Mouse (Mus musculus): Measurements from ENCODE around the gene Vps25. TPM values are rescaled to one million over a fixed set of nuclear protein-coding genes. Genes with fewer than 3 reads are reported as not detected.

Vps25 gene
- polyA plus RNA-seq (2021; fragmentation: Nextera tagmentation) = 180 and 205 TPM in 2 replicates
- long read RNA-seq, experiment 1, transcript Vps25-201 (6 exons, 615 nt) = minor isoform, 5 of 112 reads
- long read RNA-seq, experiment 1, transcript Vps25-205 (5 exons, 790 nt) = minor isoform, 13 of 112 reads
- long read RNA-seq, experiment 1, transcript Vps25-202 (6 exons, 1,106 nt) = major isoform, 92 of 112 reads
- long read RNA-seq, experiment 1, partial matches to known transcripts = 0 of 112 reads
- long read RNA-seq, experiment 1, other reads (novel, unspliced or antisense) = 2 of 112 reads
- long read RNA-seq, experiment 2, transcript Vps25-205 (5 exons, 790 nt) = minor isoform, 18 of 92 reads
- long read RNA-seq, experiment 2, transcript Vps25-202 (6 exons, 1,106 nt) = major isoform, 66 of 92 reads
- long read RNA-seq, experiment 2, transcript Vps25-204 (6 exons, 876 nt) = minor isoform, 5 of 92 reads
- long read RNA-seq, experiment 2, partial matches to known transcripts = 0 of 92 reads
- long read RNA-seq, experiment 2, other reads (novel, unspliced or antisense) = 0 of 92 reads

GRCm38 (mm10) chr11:101253613-101254389, at the start of gene Vps25:
Gene Vps25 (plus strand): TSS chr11:101253707.

GRCm38 (mm10) chr11:101226065-101226701, 27.3 kb upstream of the Vps25 start, which contains the start of gene Ezh1:
Gene Ezh1 (minus strand): TSS chr11:101226463.

GRCm38 (mm10) chr11:101245855-101246701, 7.4 kb upstream of the Vps25 start, which contains the start of gene Ramp2:
Gene Ramp2 (plus strand): TSS chr11:101246028.

GRCm38 (mm10) chr11:101259948-101260825, 6.7 kb downstream of the Vps25 start, which contains the start of gene Wnk4:
Gene Wnk4 (plus strand): TSS chr11:101260567.

GRCm38 (mm10) chr11:101278223-101279192, 25.0 kb downstream of the Vps25 start, which contains the start of the genes Cntd1 and Coa3:
Gene Cntd1 (plus strand): TSS chr11:101279012.
Gene Coa3 (minus strand): TSS chr11:101279114.

GRCm38 (mm10) chr11:101302004-101302798, 48.7 kb downstream of the Vps25 start, which contains the start of gene Becn1:
Gene Becn1 (minus strand): TSS chr11:101302286.

Other genes with a start within 250 kb of the Vps25 start
- 149 and 167 TPM in 2 replicates for gene Atp6v0a1, start 244.3 kb upstream of the Vps25 start, polyA plus RNA-seq (2021; fragmentation: Nextera tagmentation)
- 9.6 and 12.1 TPM in 2 replicates for gene Naglu, start 183.7 kb upstream of the Vps25 start, polyA plus RNA-seq (2021; fragmentation: Nextera tagmentation)
- gene Hsd17b1, start 175.3 kb upstream of the Vps25 start, polyA plus RNA-seq (2021; fragmentation: Nextera tagmentation) = not detected in 2 replicates
- 35.8 and 36.1 TPM in 2 replicates for gene Coasy, start 171.1 kb upstream of the Vps25 start, polyA plus RNA-seq (2021; fragmentation: Nextera tagmentation)
- 63.4 and 67.0 TPM in 2 replicates for gene Mlx, start 166.4 kb upstream of the Vps25 start, polyA plus RNA-seq (2021; fragmentation: Nextera tagmentation)
- gene Psmc3ip, start 158.3 kb upstream of the Vps25 start, polyA plus RNA-seq (2021; fragmentation: Nextera tagmentation) = 5.3 and 6.0 TPM in 2 replicates
- 7.9 and 8.1 TPM in 2 replicates for gene Retreg3, start 133.8 kb upstream of the Vps25 start, polyA plus RNA-seq (2021; fragmentation: Nextera tagmentation)
- 52.5 and 59.1 TPM in 2 replicates for gene Tubg1, start 133.8 kb upstream of the Vps25 start, polyA plus RNA-seq (2021; fragmentation: Nextera tagmentation)
- gene Tubg2, start 97.8 kb upstream of the Vps25 start, polyA plus RNA-seq (2021; fragmentation: Nextera tagmentation) = 49.2 and 55.2 TPM in 2 replicates
- gene Cntnap1, start 83.2 kb upstream of the Vps25 start, polyA plus RNA-seq (2021; fragmentation: Nextera tagmentation) = 14.1 and 15.8 TPM in 2 replicates
- 2.0 and 3.2 TPM in 2 replicates for gene Plekhh3, start 82.4 kb upstream of the Vps25 start, polyA plus RNA-seq (2021; fragmentation: Nextera tagmentation)
- 0.23 and 0.53 TPM in 2 replicates for gene Ccr10, start 78.3 kb upstream of the Vps25 start, polyA plus RNA-seq (2021; fragmentation: Nextera tagmentation)
- gene Ezh1, start 27.2 kb upstream of the Vps25 start, polyA plus RNA-seq (2021; fragmentation: Nextera tagmentation) = 30.9 and 32.5 TPM in 2 replicates
- 78.1 and 88.2 TPM in 2 replicates for gene Ramp2, start 7.7 kb upstream of the Vps25 start, polyA plus RNA-seq (2021; fragmentation: Nextera tagmentation)
- 1.1 and 1.8 TPM in 2 replicates for gene Wnk4, start 6.9 kb downstream of the Vps25 start, polyA plus RNA-seq (2021; fragmentation: Nextera tagmentation)
- 0.13 and 0.14 TPM in 2 replicates for gene Cntd1, start 25.3 kb downstream of the Vps25 start, polyA plus RNA-seq (2021; fragmentation: Nextera tagmentation)
- gene Coa3, start 25.4 kb downstream of the Vps25 start, polyA plus RNA-seq (2021; fragmentation: Nextera tagmentation) = 427 and 478 TPM in 2 replicates
- gene Becn1, start 48.6 kb downstream of the Vps25 start, polyA plus RNA-seq (2021; fragmentation: Nextera tagmentation) = 197 and 208 TPM in 2 replicates
- gene Psme3, start 62.5 kb downstream of the Vps25 start, polyA plus RNA-seq (2021; fragmentation: Nextera tagmentation) = 16.3 and 17.7 TPM in 2 replicates
- 0.21 and 0.29 TPM in 2 replicates for gene Aoc2, start 71.4 kb downstream of the Vps25 start, polyA plus RNA-seq (2021; fragmentation: Nextera tagmentation)
- 0.08 and 0.16 TPM in 2 replicates for gene Aoc3, start 76.9 kb downstream of the Vps25 start, polyA plus RNA-seq (2021; fragmentation: Nextera tagmentation)
- gene G6pc, start 113.9 kb downstream of the Vps25 start, polyA plus RNA-seq (2021; fragmentation: Nextera tagmentation) = not detected in 2 replicates
- 87.9 and 90.1 TPM in 2 replicates for gene Aarsd1, start 163.9 kb downstream of the Vps25 start, polyA plus RNA-seq (2021; fragmentation: Nextera tagmentation)
- 7.8 and 8.1 TPM in 2 replicates for gene Gm27029, start 171.1 kb downstream of the Vps25 start, polyA plus RNA-seq (2021; fragmentation: Nextera tagmentation)
- gene Rundc1, start 171.4 kb downstream of the Vps25 start, polyA plus RNA-seq (2021; fragmentation: Nextera tagmentation) = 19.2 and 22.5 TPM in 2 replicates
- gene Ptges3l, start 171.6 kb downstream of the Vps25 start, polyA plus RNA-seq (2021; fragmentation: Nextera tagmentation) = 2.1 and 3.0 TPM in 2 replicates
- gene Rpl27, start 188.6 kb downstream of the Vps25 start, polyA plus RNA-seq (2021; fragmentation: Nextera tagmentation) = 1,000 and 1,005 TPM in 2 replicates
- 5.7 and 6.2 TPM in 2 replicates for gene Ifi35, start 194.7 kb downstream of the Vps25 start, polyA plus RNA-seq (2021; fragmentation: Nextera tagmentation)
- 17.9 and 18.2 TPM in 2 replicates for gene Rnd2, start 211.3 kb downstream of the Vps25 start, polyA plus RNA-seq (2021; fragmentation: Nextera tagmentation)
- 10.1 and 13.2 TPM in 2 replicates for gene Vat1, start 212.5 kb downstream of the Vps25 start, polyA plus RNA-seq (2021; fragmentation: Nextera tagmentation)

Measured in layer of hippocampus, adult 6 months (tissue).